ENCODE assay signal across 9 mouse cellular contexts in genomic region chr12:8452766-8453621, GRCm38 (mm10). TPM values are rescaled to one million over a fixed set of nuclear protein-coding genes. Genes with fewer than 3 reads are reported as not detected.
A peak's percentile ranks its signal among the peaks of the same experiment; 100 is the strongest.
DNase-seq lines count a peak whose midpoint lies in the region; ATAC-seq and TF ChIP-seq lines count a peak whose summit lies in the region.
"Had no signal": no experiment of that assay in that cellular context is flagged by ENCODE, and none has a peak within 500 bp of the region (broad histone marks: within the 10 kb centered on the region; RNA-seq: fewer than 3 reads in every experiment).

No protein-coding gene starts in this region.

- DNase-seq in gastrocnemius, adult 2 months = peak; percentile 60
- DNase-seq in gastrocnemius, postnatal 4 days (ENCODE audit: low spot score in 2 of 2) = no peak
- no peak for DNase-seq in lung, adult 2 months
- peak; percentile 69 to 73 for DNase-seq in cerebellum, postnatal 14 days
- DNase-seq in lung, postnatal 10 days = peak; percentile 63
- no peak for DNase-seq in c-Kit-positive CD71-positive TER-119-positive erythroid progenitor cells, embryonic 14.5 days (ENCODE audit: low spot score)
- DNase-seq in adrenal gland, adult 18-20 months (ENCODE audit: low spot score in 2 of 2) = no peak
- DNase-seq: liver had no signal

- H3K36me3 ChIP-seq in lung, embryonic 15.5 days = no peaks in the 10 kb centered on the region

- no peak overlapping the region for H3K9ac ChIP-seq in lung, embryonic 15.5 days

- H3K27me3 ChIP-seq in lung, embryonic 15.5 days = no peaks in the 10 kb centered on the region

- intact Hi-C loops in gastrocnemius, adult 2 months (cut with DNase I) = no loop called here

- H3K9me3 ChIP-seq in lung, embryonic 15.5 days = no peaks in the 10 kb centered on the region

- peak overlapping the region; percentile 68 for H3K27ac ChIP-seq in gastrocnemius, adult 2 months
- peak overlapping the region; percentile 71 for H3K27ac ChIP-seq in lung, embryonic 15.5 days

- WGBS in lung, embryonic 15.5 days = 56% methylated on average over 7 of the region's 7 CpGs
- 64% methylated on average over 7 of the region's 7 CpGs for WGBS in lung, adult 2 months

- no peak for TF ChIP-seq POLR2A in lung, adult 2 months (IDR thresholded peaks at IDR 0.05; ENCODE audit: borderline replicate concordance, extremely low read depth, low read depth, low read length)

- no peak overlapping the region for H3K4me2 ChIP-seq in lung, embryonic 15.5 days

- no peak overlapping the region for H3K4me3 ChIP-seq in gastrocnemius, adult 2 months
- H3K4me3 ChIP-seq in lung, embryonic 15.5 days = no peak overlapping the region
- no peak overlapping the region for H3K4me3 ChIP-seq in lung, adult 2 months (replicated peaks; ENCODE audit: extremely low read depth, low read depth, low read length)

- no peak for TF ChIP-seq CTCF in gastrocnemius, adult 2 months (IDR thresholded peaks at IDR 0.05)
- TF ChIP-seq CTCF in lung, adult 2 months (IDR thresholded peaks at IDR 0.05; ENCODE audit: insufficient read depth, low read length) = no peak

- peaks cover 51% of the 10 kb centered on the region for H3K4me1 ChIP-seq in lung, embryonic 15.5 days
- peaks cover 5% of the 10 kb centered on the region; the same call in 1 of the 2 replicates for H3K4me1 ChIP-seq in lung, adult 2 months (ENCODE audit: control insufficient read depth, insufficient read depth, low read length)

- peak; percentile 47; the same call in 1 of the 2 replicates for ATAC-seq in lung, embryonic 15.5 days (ENCODE audit: borderline replicate concordance, extremely low read depth, low FRiP score, low TSS enrichment)

RNA-seq across cellular contexts. Expression of gene Rhob, which starts 46.8 kb away (rescaled TPM):
- 100 to 1,000 TPM in 1 of 2 experiments, 10 to 100 TPM in 1; 33.5 to 115 TPM for total RNA-seq in gastrocnemius, adult 2 months (2021)
- total RNA-seq in gastrocnemius, postnatal 4 days (2021) = 100 to 1,000 TPM; 111 to 115 TPM
- 49.4 and 52.1 TPM in 2 replicates for polyA plus RNA-seq in lung, embryonic 15.5 days (2015; fragmentation: Nextera tagmentation; extraction: Ambion mirVana)
- 324 and 526 TPM in 2 replicates for polyA plus RNA-seq in lung, adult 2 months (2012; rRNA removed)
- 100 to 1,000 TPM; 186 to 189 TPM for total RNA-seq in adrenal gland, adult 18-20 months (2021)

Comparison
In these comparisons a context has a peak if more than half of its experiments do, and no peak if none do; other contexts are left out.
1. DNase-seq: peak in gastrocnemius, adult 2 months (single experiment), cerebellum, postnatal 14 days (2 of 2) and lung, postnatal 10 days (single experiment); none in gastrocnemius, postnatal 4 days (0 of 2), lung, adult 2 months (single experiment), c-Kit-positive CD71-positive TER-119-positive erythroid progenitor cells, embryonic 14.5 days (single experiment) and adrenal gland, adult 18-20 months (0 of 2).